Mouse (Mus musculus): Measurements from ENCODE around the gene Trappc6b.

GRCm38 (mm10) chr12:59080461-59080860 lies 19.2 kb upstream of the Trappc6b start:
- TF ChIP-seq POLR2A (IDR thresholded peaks at IDR 0.05; ENCODE audit: low read depth, low read length) = no peak
- no peak for TF ChIP-seq CTCF (IDR thresholded peaks at IDR 0.05; ENCODE audit: borderline replicate concordance, insufficient read depth, low read length)
